Mouse (Mus musculus) heart, postnatal 0 days (tissue): ENCODE results near the gene Gm47841. TPM values are rescaled to one million over a fixed set of nuclear protein-coding genes. Genes with fewer than 3 reads are reported as not detected.

Experiments
- ATAC-seq: fragments of 200-750 bp; cut with Nextera tagmentation; 2 replicates; pipeline ENCODE4 v1.8.0; 2017; ENCODE audit warnings: low read depth, moderate number of reproducible peaks, moderate library complexity; ENCODE audit not compliant: insufficient read depth
- DNase-seq: peaks from one replicate; pipeline ENCODE4 v3.0.0-alpha.2; 2016; ENCODE audit warnings: low spot score
- H3K27ac ChIP-seq: fragments of 300-500 bp; sonication (generic); 2 replicates; pipeline ENCODE4 v1.5.1; 2014; ENCODE audit warnings: low read depth, mild to moderate bottlenecking
- H3K27me3 ChIP-seq: fragments of 300-500 bp; sonication (generic); 2 replicates; pipeline ENCODE4 v1.6.1; 2014; ENCODE audit warnings: low read length, mixed read lengths; ENCODE audit not compliant: control insufficient read depth, insufficient read depth
- H3K36me3 ChIP-seq: fragments of 300-500 bp; sonication (generic); replicated peaks from 2 replicates; pipeline ENCODE4 v1.6.1; 2014; ENCODE audit warnings: low read length, mixed read lengths; ENCODE audit not compliant: control insufficient read depth, insufficient read depth
- H3K4me1 ChIP-seq: fragments of 300-500 bp; sonication (generic); 2 replicates; pipeline ENCODE4 v1.6.1; 2014; ENCODE audit warnings: antibody characterized with exemption; ENCODE audit not compliant: control insufficient read depth, insufficient read depth
- H3K4me2 ChIP-seq: fragments of 300-500 bp; sonication (generic); 2 replicates; pipeline ENCODE4 v1.6.1; 2014; ENCODE audit warnings: low read depth, mild to moderate bottlenecking, low read length, moderate library complexity
- H3K4me3 ChIP-seq: fragments of 300-500 bp; sonication (generic); 2 replicates; pipeline ENCODE4 v1.5.1; 2014; ENCODE audit warnings: low read depth, low read length
- H3K9ac ChIP-seq: fragments of 300-500 bp; sonication (generic); replicated peaks from 2 replicates; pipeline ENCODE4 v1.6.1; 2014; ENCODE audit warnings: low read depth, low read length, mixed read lengths
- H3K9me3 ChIP-seq: fragments of 300-500 bp; sonication (generic); replicated peaks from 2 replicates; pipeline ENCODE4 v1.6.1; 2016; ENCODE audit warnings: low read length; ENCODE audit not compliant: control insufficient read depth
- CTCF ChIP-seq: IDR thresholded peaks from 2 replicates; pipeline ENCODE4 v1.5.1; 2016; ENCODE audit warnings: antibody characterized with exemption, control low read depth, low read depth
- EP300 ChIP-seq: IDR thresholded peaks from 2 replicates; pipeline ENCODE4 v1.6.1; 2016; ENCODE audit warnings: antibody characterized with exemption, low read depth
- WGBS: fragments of 180-500 bp; shearing (Covaris S2); extraction: QIAGEN DNeasy Blood & Tissue Kit; methylation state at CpG from one replicate; pipeline ENCODE4 v1.1.7; 2014; 5-methylcytosine and 5-hydroxymethylcytosine counted together
- polyA plus RNA-seq: library from polyadenylated mRNA; unstranded; fragments of >200 nt; fragmentation: Nextera tagmentation; extraction: Ambion mirVana; gene quantifications from 2 replicates; pipeline ENCODE4 v1.2.1, GENCODE M21; 2015
- total RNA-seq: library from RNA; depleted of rRNA; stranded (reverse); fragments of >200 nt; gene quantifications from 2 replicates; pipeline ENCODE4 v1.2.3, GENCODE M21; 2014; ENCODE audit warnings: low replicate concordance

Gm47841 gene
- total and polyA plus RNA-seq, 2 experiments from 2014 or later = not detected

DNA sequence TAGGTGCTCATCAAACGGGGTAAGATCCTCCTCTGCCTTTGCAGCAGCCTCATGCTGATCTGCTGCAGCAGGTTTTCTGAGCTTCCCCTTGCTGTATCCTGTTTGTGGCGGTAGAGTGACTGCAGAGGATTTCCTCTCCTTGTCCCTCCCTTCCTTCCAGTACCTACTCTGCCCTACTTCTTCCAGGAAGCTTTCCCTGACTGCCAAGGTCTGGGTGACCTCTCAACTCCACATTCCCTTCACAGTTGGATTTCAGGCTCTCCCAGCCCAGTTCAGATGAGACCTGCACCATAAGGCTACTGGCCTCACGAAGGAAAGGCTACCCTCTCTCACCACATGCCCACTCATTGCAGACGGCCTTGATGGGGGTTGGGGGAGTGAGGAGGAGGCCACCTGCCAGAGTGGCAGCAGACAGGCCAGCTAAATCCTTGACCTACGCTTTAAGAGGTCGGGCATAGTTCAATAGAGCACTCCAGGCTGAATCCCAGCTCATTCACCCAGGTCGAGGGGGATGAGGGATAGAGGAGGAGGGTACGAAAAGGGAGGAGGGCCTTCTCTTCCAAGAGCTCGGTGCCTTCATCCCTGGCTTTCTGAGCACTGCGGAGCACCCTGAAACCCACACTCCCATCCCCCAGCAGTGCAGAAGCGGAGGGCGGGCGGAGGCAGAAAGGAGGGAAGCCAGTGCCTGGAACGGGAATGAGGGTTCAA is 45.1 kb upstream of the Gm47841 start:
- no peaks in the 10 kb centered on the region for H3K9me3 ChIP-seq
- no peaks in the 10 kb centered on the region for H3K4me1 ChIP-seq
- no peak overlapping the region for H3K4me2 ChIP-seq
- ATAC-seq (no peak), DNase-seq (no peak)
- no peak overlapping the region for H3K27ac ChIP-seq
- no peak for TF ChIP-seq EP300
- TF ChIP-seq CTCF = no peak
- no peak overlapping the region for H3K9ac ChIP-seq
- no peak overlapping the region for H3K4me3 ChIP-seq
- 0 out of 2 replicates have a peak, but pooled peaks cover 6% of the 10 kb centered on the region for H3K27me3 ChIP-seq
- H3K36me3 ChIP-seq = no peaks in the 10 kb centered on the region
- 49% methylated on average over 14 of the region's 14 CpGs for WGBS

GRCm38 (mm10) chr15:101091551-101091950 is 44.4 kb upstream of the Gm47841 start:
- no peak for ATAC-seq
- H3K9me3 ChIP-seq = no peaks in the 10 kb centered on the region
- H3K9ac ChIP-seq = no peak overlapping the region
- no peak overlapping the region for H3K4me3 ChIP-seq
- WGBS = 90% methylated on average over 8 of the region's 8 CpGs
- 0 out of 2 replicates have a peak, but pooled peaks cover 6% of the 10 kb centered on the region for H3K27me3 ChIP-seq
- no peak overlapping the region for H3K27ac ChIP-seq
- no peak overlapping the region for H3K4me2 ChIP-seq
- DNase-seq = no peak
- no peaks in the 10 kb centered on the region for H3K36me3 ChIP-seq
- TF ChIP-seq EP300 (no peak), CTCF (no peak)
- no peaks in the 10 kb centered on the region for H3K4me1 ChIP-seq

GRCm38 (mm10) chr15:101088291-101088690 is 41.1 kb upstream of the Gm47841 start:
- TF ChIP-seq CTCF (no peak), EP300 (no peak)
- Histone ChIP-seq H3K27me3 (no peaks in the 10 kb centered on the region), H3K4me1 (no peaks in the 10 kb centered on the region), H3K4me3 (no peak overlapping the region), H3K27ac (no peak overlapping the region), H3K4me2 (no peak overlapping the region), H3K9me3 (no peaks in the 10 kb centered on the region), H3K36me3 (no peaks in the 10 kb centered on the region), H3K9ac (no peak overlapping the region)
- 79% methylated on average over 4 of the region's 4 CpGs for WGBS
- DNase-seq = no peak
- no peak for ATAC-seq

DNA sequence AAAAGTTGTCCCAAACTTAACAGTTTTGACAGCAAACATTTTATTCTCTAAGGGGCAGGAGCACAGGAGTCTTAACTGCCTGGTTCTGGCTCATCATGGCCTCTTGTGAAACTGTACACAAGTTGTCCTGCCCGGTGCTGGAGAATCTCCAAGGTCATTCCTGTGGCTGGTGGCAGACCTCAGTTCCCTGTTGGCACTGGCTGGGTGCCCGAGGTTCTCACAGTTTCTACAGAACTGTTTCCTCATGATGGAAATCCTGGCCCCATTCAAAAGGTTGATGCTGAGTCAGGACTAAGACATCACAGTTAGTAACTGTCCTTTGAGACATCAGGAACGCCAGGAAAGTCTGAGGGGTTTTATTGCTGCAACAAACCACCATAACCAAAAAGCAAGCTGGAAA is 39.8 kb upstream of the Gm47841 start:
- Histone ChIP-seq H3K9me3 (no peaks in the 10 kb centered on the region), H3K4me1 (no peaks in the 10 kb centered on the region), H3K4me2 (no peak overlapping the region), H3K9ac (no peak overlapping the region), H3K4me3 (no peak overlapping the region), H3K27me3 (no peaks in the 10 kb centered on the region), H3K36me3 (no peaks in the 10 kb centered on the region), H3K27ac (no peak overlapping the region)
- TF ChIP-seq CTCF (no peak), EP300 (no peak)
- DNase-seq (no peak), ATAC-seq (no peak)
- WGBS = 63% methylated on average over 3 of the region's 3 CpGs

DNA sequence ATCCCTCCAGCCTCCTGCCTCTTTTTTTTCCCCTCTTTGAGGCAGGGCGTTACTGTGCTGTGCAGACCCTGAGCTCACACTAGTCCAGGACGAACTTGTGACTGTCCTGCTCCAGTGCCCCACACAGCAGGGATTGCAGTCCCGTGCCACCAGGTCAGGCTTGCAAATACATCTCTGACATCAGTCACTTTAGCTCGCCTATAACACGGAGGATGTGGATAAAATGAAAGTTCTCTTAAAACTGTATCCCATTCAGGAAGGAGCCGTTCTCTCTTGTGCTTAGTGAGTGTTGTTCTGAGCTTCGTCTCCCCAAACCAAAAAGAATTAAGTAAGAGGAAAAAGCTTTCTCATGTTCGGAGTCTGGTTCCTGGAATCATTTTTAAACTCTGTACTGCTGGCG is 39.3 kb upstream of the Gm47841 start:
- no peak overlapping the region for H3K9ac ChIP-seq
- no peaks in the 10 kb centered on the region for H3K36me3 ChIP-seq
- 69% methylated on average over 9 of the region's 9 CpGs for WGBS

DNA sequence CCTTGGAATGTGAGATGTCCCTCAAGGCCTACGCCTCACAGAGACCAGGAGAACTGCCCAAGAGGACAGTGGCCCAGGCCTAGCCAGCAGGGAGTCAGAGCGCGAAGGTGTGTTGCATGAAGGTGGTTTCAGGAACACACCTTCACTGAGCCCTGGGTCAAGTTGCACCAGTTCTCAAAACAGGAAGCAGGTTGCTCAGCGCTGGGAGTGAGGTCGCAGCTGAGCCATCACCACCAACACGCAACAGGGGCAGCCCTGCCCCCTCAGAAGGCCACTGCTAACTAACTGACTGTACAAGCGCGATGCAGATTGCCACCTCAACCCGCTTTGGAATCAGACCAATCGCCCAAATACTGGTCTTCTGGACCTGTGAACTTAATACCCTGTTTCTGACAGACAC is 37.3 kb upstream of the Gm47841 start:
- Histone ChIP-seq H3K9ac (no peak overlapping the region), H3K27me3 (peaks cover 6% of the 10 kb centered on the region; the same call in 1 of the 2 replicates), H3K9me3 (no peaks in the 10 kb centered on the region), H3K4me1 (no peaks in the 10 kb centered on the region), H3K36me3 (no peaks in the 10 kb centered on the region), H3K27ac (no peak overlapping the region), H3K4me2 (no peak overlapping the region), H3K4me3 (no peak overlapping the region)
- no peak for ATAC-seq
- no peak for DNase-seq
- 72% methylated on average over 10 of the region's 10 CpGs for WGBS
- TF ChIP-seq EP300 (no peak), CTCF (no peak)

More for the DNA sequence above, 39.3 kb upstream of the Gm47841 start:
- no peaks in the 10 kb centered on the region for H3K4me1 ChIP-seq
- TF ChIP-seq EP300 (no peak), CTCF (no peak)
- no peaks in the 10 kb centered on the region for H3K9me3 ChIP-seq
- ATAC-seq = no peak
- H3K27me3 ChIP-seq = no peaks in the 10 kb centered on the region
- H3K27ac ChIP-seq = no peak overlapping the region
- no peak overlapping the region for H3K4me2 ChIP-seq
- no peak overlapping the region for H3K4me3 ChIP-seq
- no peak for DNase-seq
